25 mouse cellular contexts compared by ENCODE assay signal in genomic region chr11:5994212-5994611, GRCm38 (mm10). TPM values are rescaled to one million over a fixed set of nuclear protein-coding genes. Genes with fewer than 3 reads are reported as not detected.
DNase-seq lines count a peak whose midpoint lies in the region; ATAC-seq and TF ChIP-seq lines count a peak whose summit lies in the region.
"Had no signal": no experiment of that assay in that cellular context is flagged by ENCODE, and none has a peak within 500 bp of the region (broad histone marks: within the 10 kb centered on the region; RNA-seq: fewer than 3 reads in every experiment).

No protein-coding gene starts in this region.

- H3K27me3 ChIP-seq in hindbrain, postnatal 0 days (ENCODE audit: insufficient read depth, low read length) = no peaks in the 10 kb centered on the region
- no peaks in the 10 kb centered on the region for H3K27me3 ChIP-seq in hindbrain, embryonic 11.5 days (ENCODE audit: control insufficient read depth, insufficient read depth, low read length)
- H3K27me3 ChIP-seq in forebrain, embryonic 11.5 days (ENCODE audit: control insufficient read depth, insufficient read depth, low read length) = no peaks in the 10 kb centered on the region
- H3K27me3 ChIP-seq: midbrain, embryonic 15.5 days; Patski had no signal

- DNase-seq in hindbrain, postnatal 0 days (ENCODE audit: low spot score) = peak; percentile 42
- no peak for DNase-seq in hindbrain, embryonic 11.5 days (ENCODE audit: low spot score)
- peak; percentile 89 for DNase-seq in brain, adult 2 months (ENCODE audit: low read depth, low spot score)
- peak; percentile 74 to 78 for DNase-seq in cerebellum, adult 18-20 months
- DNase-seq in cerebellum, postnatal 10 days = peak; percentile 69 to 77
- no peak for DNase-seq in forebrain, embryonic 11.5 days (ENCODE audit: low spot score)
- DNase-seq: adrenal gland, postnatal 10 days; gastrocnemius, postnatal 14 days; heart, postnatal 14 days; kidney, adult 11 months; kidney, postnatal 25 days; liver; lung, adult 2 months; lung, postnatal 10 days; thymus, adult 2 months; thymus, postnatal 4 days had no signal

- no peak overlapping the region for H3K9ac ChIP-seq in hindbrain, postnatal 0 days (replicated peaks; ENCODE audit: low read length)
- no peak overlapping the region for H3K9ac ChIP-seq in hindbrain, embryonic 11.5 days (ENCODE audit: low read depth, low read length)
- H3K9ac ChIP-seq in forebrain, embryonic 11.5 days (ENCODE audit: low read length) = no peak overlapping the region
- H3K9ac ChIP-seq: liver, embryonic 14.5 days; midbrain, embryonic 15.5 days had no signal

- H3K9me3 ChIP-seq in hindbrain, postnatal 0 days (ENCODE audit: low read length) = no peaks in the 10 kb centered on the region
- no peaks in the 10 kb centered on the region for H3K9me3 ChIP-seq in hindbrain, embryonic 11.5 days (ENCODE audit: control insufficient read depth, low read length)
- H3K9me3 ChIP-seq in forebrain, embryonic 11.5 days (ENCODE audit: control insufficient read depth, low read length) = no peaks in the 10 kb centered on the region
- H3K9me3 ChIP-seq: hindbrain, embryonic 10.5 days; midbrain, embryonic 15.5 days had no signal

- H3K4me1 ChIP-seq in hindbrain, postnatal 0 days (ENCODE audit: insufficient read depth, low read length) = peaks cover 3% of the 10 kb centered on the region; the same call in 1 of the 2 replicates
- no peaks in the 10 kb centered on the region for H3K4me1 ChIP-seq in hindbrain, embryonic 11.5 days (replicated peaks; ENCODE audit: control insufficient read depth, insufficient read depth, low read length)
- H3K4me1 ChIP-seq in forebrain, embryonic 11.5 days (replicated peaks; ENCODE audit: control insufficient read depth, insufficient read depth, low read length) = no peaks in the 10 kb centered on the region
- H3K4me1 ChIP-seq: hindbrain, embryonic 10.5 days; midbrain, embryonic 15.5 days had no signal

- H3K27ac ChIP-seq in hindbrain, postnatal 0 days = no peak overlapping the region; the same call in 1 of the 2 replicates
- H3K27ac ChIP-seq in hindbrain, embryonic 11.5 days (ENCODE audit: low read depth, low read length) = no peak overlapping the region
- H3K27ac ChIP-seq in forebrain, embryonic 11.5 days (ENCODE audit: low read depth, low read length) = no peak overlapping the region
- H3K27ac ChIP-seq: hindbrain, embryonic 10.5 days; liver, embryonic 14.5 days; macrophage; midbrain, embryonic 15.5 days had no signal

- H3K4me2 ChIP-seq in hindbrain, postnatal 0 days (ENCODE audit: low read depth, low read length) = no peak overlapping the region
- no peak overlapping the region for H3K4me2 ChIP-seq in hindbrain, embryonic 11.5 days (replicated peaks; ENCODE audit: low read depth, low read length)
- H3K4me2 ChIP-seq in forebrain, embryonic 11.5 days (ENCODE audit: low read depth, low read length, severe bottlenecking) = no peak overlapping the region
- H3K4me2 ChIP-seq: midbrain, embryonic 15.5 days had no signal

- ATAC-seq in hindbrain, postnatal 0 days = no peak
- no peak for ATAC-seq in hindbrain, embryonic 11.5 days (ENCODE audit: low FRiP score)
- no peak for ATAC-seq in forebrain, embryonic 11.5 days (replicated peaks; ENCODE audit: low FRiP score)
- ATAC-seq in megakaryocyte progenitor cell, adult 5-6 weeks (replicated peaks; ENCODE audit: poor library complexity) = no peak
- ATAC-seq: forebrain, embryonic 14.5 days; midbrain, embryonic 15.5 days; Patski had no signal

- H3K4me3 ChIP-seq in hindbrain, postnatal 0 days (ENCODE audit: low read length) = no peak overlapping the region
- H3K4me3 ChIP-seq in hindbrain, embryonic 11.5 days (ENCODE audit: low read depth, low read length) = no peak overlapping the region
- no peak overlapping the region for H3K4me3 ChIP-seq in forebrain, embryonic 11.5 days (ENCODE audit: low read depth, low read length)
- H3K4me3 ChIP-seq: hindbrain, embryonic 10.5 days; midbrain, embryonic 15.5 days had no signal

- peaks cover 8% of the 10 kb centered on the region; the same call in 1 of the 2 replicates for H3K36me3 ChIP-seq in hindbrain, postnatal 0 days (ENCODE audit: insufficient read depth, low read length)
- H3K36me3 ChIP-seq in hindbrain, embryonic 11.5 days (ENCODE audit: control insufficient read depth, insufficient read depth, low read length) = no peaks in the 10 kb centered on the region
- no peaks in the 10 kb centered on the region for H3K36me3 ChIP-seq in forebrain, embryonic 11.5 days (ENCODE audit: control insufficient read depth, insufficient read depth, low read length)
- H3K36me3 ChIP-seq: hindbrain, embryonic 10.5 days had no signal

- no peak for TF ChIP-seq CTCF in hindbrain, postnatal 0 days (IDR thresholded peaks at IDR 0.05; ENCODE audit: low read depth)

- 53% methylated on average over 5 of the region's 5 CpGs for WGBS in hindbrain, postnatal 0 days
- WGBS in hindbrain, embryonic 11.5 days = 93% methylated on average over 5 of the region's 5 CpGs
- WGBS in forebrain, embryonic 11.5 days = 93% methylated on average over 5 of the region's 5 CpGs

RNA-seq across cellular contexts. Expression of gene Ykt6, which starts 38.7 kb away (rescaled TPM):
- total RNA-seq in hindbrain, postnatal 0 days (2014; rRNA removed) = 130 TPM in 2 replicates
- polyA plus RNA-seq in hindbrain, postnatal 0 days (2015; fragmentation: Nextera tagmentation; extraction: Ambion mirVana) = 72.3 and 81.7 TPM in 2 replicates
- polyA plus RNA-seq in hindbrain, embryonic 11.5 days (2014; fragmentation: Nextera tagmentation; extraction: Ambion mirVana) = 30.2 and 31.9 TPM in 2 replicates
- 25.5 and 27.2 TPM in 2 replicates for polyA plus RNA-seq in forebrain, embryonic 11.5 days (2014; fragmentation: Nextera tagmentation; extraction: Ambion mirVana)
- total RNA-seq in megakaryocyte progenitor cell, adult 5-6 weeks (2015) = 17.4 and 18.2 TPM in 2 replicates
- 44.4 and 48.7 TPM in 2 replicates for total RNA-seq in megakaryocyte progenitor cell, adult 5-6 weeks (2017)

RNA-seq across cellular contexts. Expression of gene Gck, which starts 44.3 kb away (rescaled TPM):
- 3.2 and 9.1 TPM in 2 replicates for total RNA-seq in hindbrain, postnatal 0 days (2014; rRNA removed)
- polyA plus RNA-seq in hindbrain, postnatal 0 days (2015; fragmentation: Nextera tagmentation; extraction: Ambion mirVana) = 7.1 and 7.5 TPM in 2 replicates
- polyA plus RNA-seq in hindbrain, embryonic 11.5 days (2014; fragmentation: Nextera tagmentation; extraction: Ambion mirVana) = 2.9 and 3.0 TPM in 2 replicates
- polyA plus RNA-seq in forebrain, embryonic 11.5 days (2014; fragmentation: Nextera tagmentation; extraction: Ambion mirVana) = 1.8 and 4.5 TPM in 2 replicates
- total RNA-seq in megakaryocyte progenitor cell, adult 5-6 weeks (2015) = not detected in 2 replicates
- not detected in 2 replicates for total RNA-seq in megakaryocyte progenitor cell, adult 5-6 weeks (2017)
- total RNA-seq: granulocyte monocyte progenitor cell, adult 5-6 weeks; MEL had no signal
- polyA plus RNA-seq: macrophage had no signal

Comparison
In these comparisons a context has a peak if more than half of its experiments do, and no peak if none do; other contexts are left out.
1. DNase-seq: peak in hindbrain, postnatal 0 days (single experiment), brain, adult 2 months (single experiment), cerebellum, adult 18-20 months (2 of 2) and cerebellum, postnatal 10 days (2 of 2); none in hindbrain, embryonic 11.5 days (single experiment) and forebrain, embryonic 11.5 days (single experiment).